Mouse (Mus musculus) cerebellum, adult 9-10 months (tissue): Measurements from ENCODE around the gene Ccnl2.
A peak's percentile ranks its signal among the peaks of the same experiment; 100 is the strongest.

ENCODE experiments used
- DNase-seq: peaks from one replicate; pipeline ENCODE4 v3.0.0; 2022

The Ccnl2 gene

DNA sequence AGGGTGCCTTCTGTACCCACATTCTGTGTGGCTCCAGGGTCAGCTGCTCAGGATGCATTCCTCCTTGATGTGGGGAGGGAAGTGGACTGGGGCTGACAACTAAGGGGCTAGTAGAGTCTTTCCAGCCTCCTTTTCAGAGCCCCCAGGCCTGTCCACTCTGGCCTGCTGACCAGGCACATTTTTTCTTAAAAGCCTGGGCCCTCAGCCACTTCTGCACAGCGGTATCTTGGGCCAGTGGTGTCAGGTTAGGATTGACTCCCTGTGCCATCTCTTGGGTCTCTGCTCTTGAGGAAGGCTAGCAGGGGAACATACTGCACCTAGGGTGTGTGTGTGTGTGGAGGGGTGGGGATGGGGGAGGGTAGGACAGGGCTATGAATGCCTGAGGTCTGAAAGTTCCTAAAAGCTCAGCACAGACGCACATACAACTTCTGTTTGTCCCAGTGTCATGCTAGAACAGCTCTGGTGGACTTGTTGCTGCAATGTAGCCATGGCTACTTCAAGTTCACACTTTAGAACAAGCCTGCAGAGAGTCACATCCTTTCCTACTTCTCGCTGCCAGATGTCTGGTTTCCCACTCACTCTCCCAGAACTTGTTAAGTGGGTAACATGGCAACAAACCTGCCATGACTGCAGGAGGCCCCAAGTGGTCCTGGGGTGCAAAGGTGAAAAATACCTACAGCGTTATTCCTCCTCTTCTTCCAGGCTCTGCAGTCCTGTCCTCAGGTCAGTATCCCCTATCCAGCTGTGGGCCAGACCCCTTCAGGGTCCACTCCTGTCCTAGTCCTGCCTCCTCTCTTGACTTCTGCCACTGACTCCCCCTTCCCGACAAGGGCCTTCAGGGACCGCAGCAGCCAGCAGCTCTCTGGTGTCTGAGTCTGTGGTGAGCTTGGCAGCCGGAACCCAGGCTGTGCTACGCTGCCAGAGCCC, 28.1 kb downstream of the Ccnl2 start:
- DNase-seq = no peak

DNA sequence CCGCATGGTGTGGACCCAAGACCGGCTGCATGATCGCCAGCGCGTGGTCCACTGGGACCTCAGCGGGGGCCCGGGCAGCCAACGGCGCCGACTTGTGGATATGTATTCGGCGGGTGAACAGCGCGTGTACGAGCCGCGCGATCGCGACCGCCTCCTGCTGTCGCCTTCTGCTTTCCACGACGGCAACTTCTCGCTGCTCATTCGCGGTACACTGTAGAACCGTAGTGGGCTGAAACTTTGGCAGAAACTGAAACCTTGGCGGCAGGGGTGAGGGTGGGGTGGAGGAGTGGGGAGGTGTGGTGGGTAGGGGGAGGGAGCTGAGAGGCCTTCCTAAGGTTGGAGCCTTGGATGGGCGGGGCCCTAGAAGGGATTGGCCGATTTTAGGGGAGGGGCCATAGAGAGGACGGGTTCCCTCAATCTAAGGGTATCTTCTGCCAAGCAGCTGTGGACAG, 28.7 kb downstream of the Ccnl2 start:
- DNase-seq = no peak

DNA sequence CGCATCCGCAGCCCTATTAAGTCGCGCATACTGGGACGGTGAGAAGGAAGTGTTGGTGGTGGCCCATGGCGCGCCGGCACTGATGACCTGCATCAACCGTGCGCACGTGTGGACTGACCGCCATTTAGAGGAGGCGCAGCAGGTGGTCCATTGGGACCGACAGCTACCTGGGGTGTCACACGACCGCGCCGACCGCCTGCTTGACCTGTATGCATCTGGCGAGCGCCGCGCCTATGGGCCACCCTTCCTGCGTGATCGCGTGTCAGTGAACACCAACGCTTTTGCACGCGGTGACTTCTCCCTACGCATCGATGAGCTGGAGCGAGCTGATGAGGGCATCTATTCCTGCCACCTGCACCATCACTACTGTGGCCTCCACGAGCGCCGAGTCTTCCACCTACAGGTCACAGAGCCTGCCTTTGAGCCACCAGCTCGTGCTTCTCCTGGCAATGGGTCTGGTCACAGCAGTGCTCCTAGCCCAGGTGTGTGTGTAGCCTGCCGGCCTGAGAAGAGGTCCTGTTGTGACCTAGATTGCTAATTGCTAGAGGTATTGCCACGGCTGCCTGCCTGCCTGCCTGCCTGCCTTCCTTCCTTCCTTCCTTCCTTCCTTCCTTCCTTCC, 29.5 kb downstream of the Ccnl2 start:
- no peak for DNase-seq

DNA sequence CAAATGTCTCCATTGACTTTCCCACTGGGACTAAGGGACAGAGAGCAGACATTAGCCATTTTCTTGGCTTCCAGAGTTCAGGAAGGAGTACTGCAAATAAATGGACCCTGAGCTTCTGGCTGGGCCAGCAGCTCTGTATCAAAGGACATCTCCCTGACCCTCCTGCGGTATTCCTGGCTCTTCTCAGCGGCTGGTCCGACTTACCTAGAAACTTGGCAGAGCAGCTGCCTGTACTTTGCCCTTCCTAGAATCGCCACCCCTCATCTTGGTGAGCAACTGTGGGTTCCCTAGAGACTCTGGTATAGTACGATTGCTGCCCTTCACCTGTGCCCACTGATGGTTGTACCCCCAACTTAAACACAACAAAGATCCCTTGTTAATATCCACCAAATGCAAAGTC, 30.9 kb downstream of the Ccnl2 start:
- no peak for DNase-seq

DNA sequence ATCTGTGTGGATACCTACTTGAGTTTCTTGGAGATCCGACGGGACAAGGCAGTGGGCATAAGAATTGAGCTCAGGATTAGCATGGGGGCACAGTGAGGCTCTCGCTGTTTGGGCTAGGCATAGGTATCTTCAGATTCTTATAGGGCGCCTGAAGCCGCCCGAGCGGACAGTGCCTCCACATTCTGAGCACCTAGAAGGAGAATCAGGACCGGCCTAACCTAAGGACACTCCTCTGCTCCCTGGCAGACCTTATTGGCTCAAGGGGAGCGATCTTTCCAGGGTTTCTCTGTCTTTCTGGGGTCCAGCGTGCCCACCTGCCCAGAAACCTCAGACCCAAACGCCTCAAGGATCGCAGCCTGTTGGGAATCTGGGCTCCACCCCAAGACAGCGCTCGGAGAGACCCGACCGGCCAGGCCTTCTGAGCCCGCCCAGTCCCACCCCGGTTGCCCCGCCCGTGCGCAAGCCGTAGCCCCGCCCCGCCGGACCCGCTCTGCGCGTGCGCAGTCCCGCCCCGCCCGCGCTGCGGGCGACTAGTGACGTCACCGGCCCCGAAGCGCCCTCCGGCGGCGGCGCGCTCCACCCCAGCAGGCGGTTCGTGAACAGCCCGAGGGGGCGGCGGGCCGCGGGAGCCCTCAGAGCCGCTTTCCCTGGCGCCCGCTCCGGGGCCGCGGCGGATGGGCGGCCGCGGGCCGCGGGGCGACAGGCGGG, 34.7 kb downstream of the Ccnl2 start, which contains the start of gene Dvl1:
Dvl1 (plus strand) TSS at position 532 of the 708 bp plus-strand sequence.
- DNase-seq = peak; percentile 91

DNA sequence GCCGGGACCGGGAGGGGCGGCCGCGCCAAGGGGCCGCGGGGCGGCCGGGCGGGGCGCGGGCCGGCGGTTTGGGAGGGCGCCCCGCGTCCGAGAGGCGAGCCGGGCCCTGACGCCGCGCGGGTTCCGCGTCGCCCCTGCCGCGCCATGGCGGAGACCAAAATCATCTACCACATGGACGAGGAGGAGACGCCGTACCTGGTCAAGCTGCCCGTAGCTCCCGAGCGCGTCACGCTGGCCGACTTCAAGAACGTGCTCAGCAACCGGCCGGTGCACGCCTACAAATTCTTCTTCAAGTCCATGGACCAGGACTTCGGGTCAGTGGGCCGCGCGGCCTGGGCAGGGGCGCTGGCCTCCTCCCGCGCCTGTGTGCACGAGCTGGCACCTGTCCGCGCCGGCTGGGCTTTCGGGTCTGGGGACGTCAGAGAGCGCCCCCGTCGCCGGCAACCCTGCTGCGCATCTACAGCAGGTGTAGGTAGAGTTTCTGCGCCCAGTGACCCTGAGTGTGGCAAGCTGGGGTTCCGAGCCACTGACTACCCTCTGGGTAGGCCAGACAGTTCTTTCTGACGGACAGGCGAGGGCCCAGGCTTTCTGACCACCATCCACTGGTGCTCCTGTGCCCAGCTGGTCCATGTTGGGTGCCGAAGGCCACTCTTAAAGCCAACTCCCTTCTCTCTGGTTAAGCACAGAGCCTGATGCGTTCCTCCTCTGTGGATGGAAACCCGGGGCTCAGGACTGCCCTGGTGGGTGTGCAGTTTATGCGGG, 35.5 kb downstream of the Ccnl2 start:
- peak; percentile 69 for DNase-seq

DNA sequence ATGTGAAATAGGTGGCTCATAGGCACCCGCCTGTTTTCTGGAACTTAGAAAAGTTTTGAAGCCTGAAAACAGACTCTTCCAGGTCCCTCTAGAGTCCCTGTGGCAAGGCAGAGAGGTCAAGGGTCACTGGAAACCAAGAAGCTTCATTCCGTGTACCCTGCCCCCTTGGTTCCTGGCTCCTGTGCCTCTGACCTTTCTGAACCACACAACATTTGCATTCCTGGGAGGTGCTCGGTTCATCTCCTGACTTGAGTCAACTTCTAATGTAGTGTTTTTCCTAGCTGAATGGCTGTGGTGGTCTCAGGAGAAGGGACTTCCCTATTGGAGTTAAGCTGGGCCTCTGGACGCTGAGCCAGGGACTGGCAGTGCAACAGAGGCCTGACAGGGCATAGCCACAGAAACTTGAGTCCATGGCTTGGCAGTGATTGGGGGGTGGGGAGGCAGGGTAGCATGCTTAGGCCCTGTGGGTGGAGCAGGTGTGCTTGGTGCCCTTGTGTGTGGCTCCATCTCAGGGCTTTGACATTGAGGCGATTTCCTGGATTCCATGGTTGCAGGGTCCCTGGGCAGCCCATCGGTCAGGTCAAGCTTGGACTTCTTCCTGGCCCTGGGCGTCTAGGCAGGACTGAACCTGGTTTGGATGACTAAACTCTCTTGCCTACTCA, 36.3 kb downstream of the Ccnl2 start:
- no peak for DNase-seq

DNA sequence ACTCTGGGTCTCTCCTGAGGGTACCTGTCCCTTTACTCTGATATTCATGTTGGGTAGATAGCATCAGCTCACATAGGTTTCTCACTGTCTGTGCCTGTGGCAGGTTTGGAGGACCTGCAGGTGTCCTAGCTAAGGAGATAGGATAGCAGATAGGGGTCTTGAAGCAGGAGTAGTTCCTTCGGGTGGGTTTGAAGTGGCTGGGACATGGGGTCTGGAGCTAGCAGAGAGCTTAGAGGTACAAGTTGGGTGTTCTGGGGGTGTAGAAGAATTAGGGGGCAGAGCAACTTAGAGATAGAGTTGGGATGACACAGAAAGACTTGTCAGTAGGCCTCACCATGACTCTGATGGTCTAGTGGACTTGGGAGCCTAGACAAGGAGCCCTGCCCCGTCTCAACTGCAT, 37.1 kb downstream of the Ccnl2 start:
- DNase-seq = no peak

DNA sequence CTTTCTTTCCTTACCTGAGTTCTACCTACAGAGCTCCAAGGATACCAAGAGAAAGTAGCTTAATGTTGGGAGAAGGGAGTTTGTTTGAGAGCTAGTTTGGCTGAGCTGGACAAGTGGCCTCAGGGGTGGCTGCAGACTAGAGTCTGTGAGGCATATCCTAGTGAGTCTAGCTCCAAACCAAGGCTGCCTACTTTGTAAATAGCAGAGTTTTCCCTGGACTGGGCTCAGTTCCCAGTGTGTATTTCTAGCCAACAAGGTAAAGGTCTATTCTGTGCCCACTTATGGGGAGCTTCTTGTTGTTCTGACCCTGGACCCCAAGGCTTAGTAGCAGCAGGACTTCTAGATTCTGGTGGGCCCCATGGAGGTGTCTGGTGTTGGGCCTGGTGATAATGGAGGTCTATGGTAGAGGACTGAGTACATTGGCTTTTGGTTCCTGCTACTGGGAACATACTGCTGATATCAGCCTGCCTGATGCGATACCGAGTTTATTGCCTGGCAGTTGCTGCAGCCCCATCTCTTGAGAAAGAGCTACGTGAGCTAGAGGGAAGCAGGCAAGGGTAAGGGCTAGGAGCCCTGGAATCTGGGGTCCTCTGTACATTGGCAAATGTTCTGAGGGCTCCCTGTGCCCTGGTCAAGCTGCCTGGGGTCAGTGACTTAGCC, 37.6 kb downstream of the Ccnl2 start:
- DNase-seq = no peak

DNA sequence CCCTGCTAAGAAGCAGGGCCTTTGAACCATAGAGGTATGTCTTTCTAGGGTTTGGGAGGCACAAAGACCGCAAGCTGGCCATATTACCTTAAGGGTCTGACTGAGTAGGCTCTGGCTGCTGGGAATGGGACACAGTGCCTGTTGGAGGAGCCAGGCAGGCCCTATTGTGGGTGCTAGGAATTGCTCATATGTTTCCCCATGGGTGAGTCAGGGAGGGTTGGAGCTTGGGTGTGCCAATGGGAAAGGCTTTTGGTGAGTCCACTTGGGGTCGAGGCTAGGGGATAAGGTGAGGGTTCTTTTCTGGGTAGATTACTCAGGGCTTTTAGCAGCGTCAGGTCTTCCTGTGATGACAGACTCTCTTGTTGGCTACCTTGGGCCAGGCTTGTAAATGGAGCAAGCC, 39.1 kb downstream of the Ccnl2 start:
- no peak for DNase-seq

DNA sequence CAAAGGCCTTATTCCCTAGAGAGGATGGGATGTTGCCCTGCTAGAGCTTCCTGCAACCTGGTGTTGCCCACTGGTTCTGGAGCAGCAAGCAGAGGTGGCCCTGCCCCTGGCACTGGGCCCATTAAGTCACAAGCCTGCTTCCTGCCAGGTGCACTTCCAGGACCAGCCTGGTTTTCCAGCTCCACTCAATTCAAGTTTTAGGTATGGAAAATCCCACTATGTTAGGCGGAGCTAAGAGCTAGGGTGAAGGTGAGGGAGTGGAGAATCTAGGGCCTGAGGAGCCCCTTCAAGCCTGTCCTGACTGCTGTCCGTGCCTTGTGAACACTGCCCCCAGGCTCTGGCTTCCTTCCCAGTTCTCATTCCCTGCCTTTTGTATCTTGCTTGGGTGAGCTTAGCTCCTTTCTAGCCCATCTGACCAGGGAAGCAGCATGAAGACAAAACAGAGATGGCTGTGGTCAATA, 39.7 kb downstream of the Ccnl2 start:
- DNase-seq = peak; percentile 76

DNA sequence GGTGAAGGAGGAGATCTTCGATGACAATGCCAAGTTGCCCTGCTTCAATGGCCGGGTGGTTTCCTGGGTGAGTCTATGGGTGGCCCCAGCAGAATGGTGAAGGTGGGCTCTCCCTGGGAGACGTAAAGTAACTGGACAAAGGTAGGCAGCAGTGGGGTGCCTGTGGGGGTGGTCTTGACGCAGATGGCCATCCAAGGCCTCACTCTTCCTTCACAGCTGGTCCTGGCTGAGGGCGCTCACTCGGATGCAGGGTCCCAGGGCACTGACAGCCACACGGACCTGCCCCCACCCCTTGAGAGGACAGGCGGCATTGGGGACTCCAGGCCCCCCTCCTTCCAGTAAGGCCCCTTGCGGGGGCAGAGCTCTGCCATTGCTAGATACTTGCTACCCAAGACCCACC, 41.1 kb downstream of the Ccnl2 start:
- DNase-seq = no peak

DNA sequence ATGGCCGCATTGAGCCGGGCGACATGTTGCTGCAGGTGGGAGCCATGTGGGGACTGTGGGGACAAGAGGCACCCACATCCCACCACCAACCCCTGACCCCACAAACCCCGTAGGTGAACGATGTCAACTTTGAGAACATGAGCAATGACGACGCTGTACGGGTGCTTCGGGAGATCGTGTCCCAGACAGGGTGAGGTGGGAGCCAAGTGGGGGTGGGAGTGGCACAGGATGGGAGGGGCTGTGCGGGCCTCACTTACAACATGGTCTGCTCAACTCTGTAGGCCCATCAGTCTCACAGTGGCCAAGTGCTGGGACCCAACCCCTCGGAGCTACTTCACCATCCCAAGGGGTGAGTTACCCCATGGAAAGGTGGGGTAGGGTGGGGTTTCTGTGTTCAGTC, 42.7 kb downstream of the Ccnl2 start:
- DNase-seq = no peak

DNA sequence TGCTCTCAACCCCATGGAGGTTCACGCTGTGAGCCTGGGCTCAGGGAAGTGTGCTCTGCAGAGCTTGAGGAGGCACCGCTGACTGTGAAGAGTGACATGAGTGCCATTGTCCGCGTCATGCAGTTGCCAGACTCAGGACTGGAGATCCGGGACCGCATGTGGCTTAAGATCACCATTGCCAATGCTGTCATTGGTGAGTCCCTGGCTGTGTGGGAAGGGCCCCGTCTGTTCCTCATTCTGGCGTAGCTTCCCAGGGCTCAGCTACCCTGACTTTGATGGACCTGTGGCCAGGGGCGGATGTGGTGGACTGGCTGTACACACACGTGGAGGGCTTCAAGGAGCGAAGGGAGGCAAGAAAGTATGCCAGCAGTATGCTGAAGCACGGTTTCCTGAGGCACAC, 43.8 kb downstream of the Ccnl2 start:
- DNase-seq = no peak

DNA sequence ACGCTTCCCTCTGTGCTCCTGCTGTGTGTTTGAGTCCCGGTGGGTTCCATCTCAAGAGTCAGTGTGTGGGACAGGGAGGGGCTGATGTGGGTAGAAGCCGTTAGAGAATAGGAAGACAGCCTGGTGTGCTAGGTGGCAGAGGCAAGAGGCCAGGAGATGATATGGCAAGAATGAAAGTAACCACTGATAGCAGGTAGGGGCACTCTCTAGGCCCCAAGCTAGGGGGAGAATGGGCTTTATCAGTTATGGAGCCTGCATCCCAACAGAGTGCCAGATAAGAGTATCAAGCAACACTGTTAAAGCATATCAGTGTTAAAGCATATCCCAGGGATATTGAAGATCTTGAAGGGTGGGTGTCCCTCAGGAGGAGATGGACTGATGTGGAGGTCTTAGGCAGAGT, 44.6 kb downstream of the Ccnl2 start:
- no peak for DNase-seq

DNA sequence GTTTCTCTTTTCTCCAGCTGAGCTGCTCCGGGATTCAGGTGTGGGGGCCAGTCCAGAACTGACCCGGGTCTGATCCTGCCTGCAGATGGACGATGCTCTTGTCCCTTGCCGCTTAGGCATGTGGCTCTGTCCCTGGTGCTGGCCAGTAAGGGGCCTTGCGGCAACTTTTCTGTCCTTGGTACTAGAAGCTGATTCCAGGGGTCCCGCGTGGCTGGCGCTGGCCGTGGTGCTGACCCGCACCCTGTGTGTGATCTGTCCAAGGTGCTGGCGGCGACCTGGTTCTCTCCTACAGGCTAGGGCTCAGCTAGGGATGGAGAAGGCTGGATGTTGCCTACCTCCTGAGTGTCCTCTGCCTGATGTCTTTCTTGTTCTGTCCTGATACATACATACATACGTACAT, 47.0 kb downstream of the Ccnl2 start:
- peak; percentile 9 for DNase-seq

DNA sequence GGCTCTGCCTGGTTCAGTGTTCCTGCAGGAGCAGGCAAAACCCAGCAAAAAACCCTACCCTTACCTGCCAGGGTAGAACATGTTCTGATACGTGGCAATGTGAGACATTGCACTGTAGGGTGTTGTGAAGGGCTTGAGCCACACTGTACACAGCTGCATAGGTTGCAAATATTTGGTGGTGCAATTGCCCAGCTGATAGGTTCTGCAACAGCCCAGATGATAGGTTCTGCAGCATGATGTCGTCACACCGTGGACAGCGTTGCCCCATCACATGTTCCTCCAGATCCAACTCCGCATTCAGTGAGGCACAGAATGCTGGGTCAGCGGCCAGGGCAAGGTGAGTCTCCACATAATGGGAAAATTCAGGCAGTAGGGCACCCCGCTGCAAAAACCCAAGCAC, 49.5 kb downstream of the Ccnl2 start:
- DNase-seq = no peak

DNA sequence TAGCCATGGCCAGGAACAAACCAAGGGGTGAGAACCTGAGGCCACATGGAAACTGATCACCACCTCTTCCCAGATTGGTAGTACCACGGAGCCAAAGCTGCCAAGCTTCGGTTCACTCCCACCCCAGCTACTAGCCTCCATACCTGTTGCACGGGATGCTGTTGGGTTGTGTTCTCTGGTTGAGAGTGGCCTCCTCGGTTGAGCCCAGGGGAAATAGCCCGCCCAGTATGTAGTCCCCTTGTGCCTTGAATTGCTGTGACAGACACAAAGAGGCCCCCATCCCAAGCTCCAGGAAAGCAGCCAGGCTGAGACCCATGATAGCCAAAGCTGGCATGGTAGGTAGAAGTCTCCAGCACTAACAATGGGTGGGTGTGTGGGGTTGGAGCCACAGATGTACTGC, 50.7 kb downstream of the Ccnl2 start, which contains the start of gene Tas1r3:
Tas1r3 (minus strand) TSS at position 362 of the 400 bp plus-strand sequence.
- DNase-seq = peak; percentile 21

DNA sequence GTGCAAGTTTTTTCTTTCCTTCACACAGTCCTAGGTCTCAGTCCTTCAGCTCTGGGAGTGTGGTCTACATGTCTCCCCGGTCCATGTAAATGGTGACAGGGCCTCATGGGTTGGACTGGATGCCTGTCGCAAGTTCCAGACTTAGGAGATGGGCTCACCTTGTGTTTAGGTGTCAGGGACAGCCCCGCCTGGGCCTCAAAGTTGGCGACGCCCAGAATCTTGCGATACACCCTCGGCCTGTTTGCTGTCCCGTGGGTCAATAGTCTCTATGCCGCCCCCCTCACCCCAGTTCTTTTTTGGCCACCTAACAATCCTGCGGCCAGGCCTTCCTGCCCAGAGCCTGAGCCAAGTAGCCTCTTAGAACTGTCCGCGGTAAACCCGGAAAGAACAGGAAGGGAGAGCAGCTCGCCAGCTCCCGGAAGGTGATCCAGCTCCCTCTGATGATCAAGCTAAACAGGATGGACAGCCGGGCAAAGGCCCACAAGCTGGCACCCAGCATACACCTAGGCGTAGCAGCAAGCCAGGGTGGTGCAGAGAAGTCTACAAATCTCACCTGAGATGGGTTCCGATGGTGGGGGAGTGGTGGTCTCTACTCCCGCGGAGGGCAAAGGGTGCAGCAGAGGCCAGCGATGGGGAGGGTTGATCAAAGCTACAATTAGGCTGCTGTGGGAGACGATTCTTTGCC, 56.5 kb downstream of the Ccnl2 start:
- no peak for DNase-seq

DNA sequence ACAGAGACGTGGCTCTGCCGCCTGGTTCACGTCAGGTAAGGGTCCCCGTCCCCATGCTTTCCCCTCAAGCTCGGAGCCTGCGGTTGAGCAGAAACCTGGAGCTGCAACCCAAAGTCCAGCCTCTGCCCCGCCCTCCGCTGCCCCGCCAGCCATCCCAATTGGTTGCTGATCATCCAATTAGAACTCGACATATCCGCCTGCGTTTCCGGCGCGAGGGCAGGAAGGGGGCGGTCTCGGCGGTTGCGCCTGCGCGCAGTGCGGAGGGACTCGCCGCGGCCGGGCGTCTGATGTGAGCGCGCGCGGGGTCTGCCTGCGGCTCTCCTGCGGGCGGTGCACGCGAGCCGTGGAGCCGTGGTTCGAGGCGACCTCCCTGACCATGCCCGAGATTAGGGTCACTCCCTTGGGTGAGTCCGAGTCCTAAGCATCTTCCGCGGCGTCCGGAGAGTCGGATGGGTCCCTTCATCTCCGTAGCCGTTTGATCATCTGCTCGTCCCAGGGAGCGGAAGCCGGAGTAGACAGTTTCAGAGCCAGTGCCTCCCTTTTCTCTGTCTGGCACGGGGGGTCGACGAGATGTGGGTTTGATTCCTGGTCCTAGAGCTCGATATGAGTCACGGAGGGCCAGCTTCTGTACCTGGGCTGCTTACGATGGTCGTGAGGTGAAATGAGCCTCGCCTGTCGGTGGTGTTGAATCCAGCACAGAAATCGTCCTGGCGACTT, 57.2 kb downstream of the Ccnl2 start, which contains the start of the genes Cptp and Ints11:
Cptp (minus strand) TSS at position 124 of the 717 bp plus-strand sequence.
Ints11 (plus strand) TSS at position 230 of the 717 bp plus-strand sequence.
- peak; percentile 96 for DNase-seq
